Mouse (Mus musculus) brown adipose tissue, adult 24 weeks (tissue): ENCODE data around the gene Bnc2. TPM values are rescaled to one million over a fixed set of nuclear protein-coding genes. Genes with fewer than 3 reads are reported as not detected.

Source experiments
- polyA plus RNA-seq: library from polyadenylated mRNA; stranded (reverse); fragments of >200 nt; gene quantifications from 2 replicates; pipeline ENCODE4 v1.2.4, GENCODE M21; 2012; ENCODE audit not compliant: missing spikeins, insufficient read depth, insufficient read length

The Bnc2 gene
- polyA plus RNA-seq, 1 experiment: 2.2 TPM

Other genes with a start within 250 kb of the Bnc2 start
- gene Cntln, start 209.0 kb upstream of the Bnc2 start, polyA plus RNA-seq: 1.8 and 2.3 TPM in 2 replicates